ENCODE assay signal across 9 mouse cellular contexts in genomic region chr8:84182833-84183232, GRCm38 (mm10). TPM values are rescaled to one million over a fixed set of nuclear protein-coding genes. Genes with fewer than 3 reads are reported as not detected.
A peak's percentile ranks its signal among the peaks of the same experiment; 100 is the strongest.
DNase-seq lines count a peak whose midpoint lies in the region; ATAC-seq and TF ChIP-seq lines count a peak whose summit lies in the region.
"Had no signal": no experiment of that assay in that cellular context is flagged by ENCODE, and none has a peak within 500 bp of the region (broad histone marks: within the 10 kb centered on the region; RNA-seq: fewer than 3 reads in every experiment).

No protein-coding gene starts in this region.

- peak overlapping the region; percentile 79 for H3K4me3 ChIP-seq in heart, embryonic 11.5 days (ENCODE audit: low read depth, low read length)
- H3K4me3 ChIP-seq in E14TG2a.4 (replicated peaks; ENCODE audit: low read length): peak overlapping the region; percentile 85
- peak overlapping the region; percentile 78 for H3K4me3 ChIP-seq in forebrain, embryonic 15.5 days
- 0 out of 2 replicates have a peak overlapping the region, but pooled peaks have one; percentile 60 for H3K4me3 ChIP-seq in liver, embryonic 15.5 days (replicated peaks)

- peak overlapping the region; percentile 98 for H3K9ac ChIP-seq in heart, embryonic 11.5 days (ENCODE audit: low read depth, low read length)
- peak overlapping the region; percentile 98 for H3K9ac ChIP-seq in forebrain, embryonic 15.5 days (replicated peaks)
- peak overlapping the region; percentile 52; the same call in 1 of the 2 replicates for H3K9ac ChIP-seq in liver, embryonic 15.5 days

- peaks cover 49% of the 10 kb centered on the region for H3K4me1 ChIP-seq in heart, embryonic 11.5 days (ENCODE audit: control insufficient read depth, insufficient read depth, low read length)
- H3K4me1 ChIP-seq in E14TG2a.4 (replicated peaks; ENCODE audit: low read depth, low read length): peaks cover 79% of the 10 kb centered on the region
- H3K4me1 ChIP-seq in forebrain, embryonic 15.5 days: peaks cover 61% of the 10 kb centered on the region
- peaks cover 45% of the 10 kb centered on the region for H3K4me1 ChIP-seq in liver, embryonic 15.5 days (replicated peaks)

- DNase-seq in heart, postnatal 4 days: no peak
- no peak for DNase-seq in right cerebral cortex, postnatal 10 days (ENCODE audit: low spot score in 2 of 2)
- DNase-seq in urinary bladder, postnatal 4 days (ENCODE audit: low spot score in 2 of 2): no peak
- DNase-seq in kidney, adult 11 months: no peak
- DNase-seq: right cerebral cortex, adult 18-20 months had no signal

- peak overlapping the region; percentile 90 for H3K4me2 ChIP-seq in heart, embryonic 11.5 days
- H3K4me2 ChIP-seq in forebrain, embryonic 15.5 days (replicated peaks): peak overlapping the region; percentile 82
- H3K4me2 ChIP-seq in liver, embryonic 15.5 days: peak overlapping the region; percentile 81

- 52% methylated on average over 4 of the region's 4 CpGs for WGBS in heart, embryonic 11.5 days (ENCODE audit: insufficient replicate concordance)
- 38% methylated on average over 4 of the region's 4 CpGs for WGBS in forebrain, embryonic 15.5 days
- WGBS in liver, embryonic 15.5 days (ENCODE audit: insufficient replicate concordance): 48% methylated on average over 4 of the region's 4 CpGs

- no peak for ATAC-seq in heart, embryonic 11.5 days (replicated peaks; ENCODE audit: insufficient number of reproducible peaks, low FRiP score, low TSS enrichment)
- 0 out of 2 replicates have a peak, but pooled peaks have one; percentile 4 for ATAC-seq in forebrain, embryonic 15.5 days (replicated peaks)
- no peak for ATAC-seq in liver, embryonic 15.5 days (ENCODE audit: insufficient read depth)

- H3K27ac ChIP-seq in heart, embryonic 11.5 days (ENCODE audit: low read depth, low read length): 0 out of 2 replicates have a peak overlapping the region, but pooled peaks have one; percentile 85
- H3K27ac ChIP-seq in forebrain, embryonic 15.5 days (replicated peaks): peak overlapping the region; percentile 96
- no peak overlapping the region for H3K27ac ChIP-seq in liver, embryonic 15.5 days (replicated peaks)

- H3K9me3 ChIP-seq in heart, embryonic 11.5 days (replicated peaks; ENCODE audit: control insufficient read depth, low read length): no peaks in the 10 kb centered on the region
- no peaks in the 10 kb centered on the region for H3K9me3 ChIP-seq in E14TG2a.4 (ENCODE audit: low read length)
- no peaks in the 10 kb centered on the region for H3K9me3 ChIP-seq in forebrain, embryonic 15.5 days
- no peaks in the 10 kb centered on the region for H3K9me3 ChIP-seq in liver, embryonic 15.5 days (replicated peaks)

- 0 out of 2 replicates have a peak, but pooled peaks cover under 1% of the 10 kb centered on the region for H3K36me3 ChIP-seq in heart, embryonic 11.5 days (ENCODE audit: control insufficient read depth, insufficient read depth, low read length)
- H3K36me3 ChIP-seq in E14TG2a.4 (ENCODE audit: insufficient read depth, low read length): peaks cover 26% of the 10 kb centered on the region
- H3K36me3 ChIP-seq in forebrain, embryonic 15.5 days: no peaks in the 10 kb centered on the region
- no peaks in the 10 kb centered on the region for H3K36me3 ChIP-seq in liver, embryonic 15.5 days (replicated peaks)

- no peak for TF ChIP-seq CTCF in E14TG2a.4 (conservative IDR thresholded peaks at IDR 0.05; ENCODE audit: low read length)

- peaks cover 6% of the 10 kb centered on the region; the same call in 1 of the 2 replicates for H3K27me3 ChIP-seq in heart, embryonic 11.5 days (ENCODE audit: control insufficient read depth, insufficient read depth, low read length)
- no peaks in the 10 kb centered on the region for H3K27me3 ChIP-seq in E14TG2a.4 (ENCODE audit: insufficient read depth, low read length)
- H3K27me3 ChIP-seq in forebrain, embryonic 15.5 days: no peaks in the 10 kb centered on the region; the same call in 1 of the 2 replicates
- H3K27me3 ChIP-seq in liver, embryonic 15.5 days: peaks cover 45% of the 10 kb centered on the region

RNA-seq across cellular contexts. Expression of gene Nanos3, which starts 2.2 kb away (rescaled TPM):
- 1.4 and 2.8 TPM in 2 replicates for polyA plus RNA-seq in heart, embryonic 11.5 days (2014; fragmentation: Nextera tagmentation; extraction: Ambion mirVana)
- total RNA-seq in heart, postnatal 4 days (2021): 1 to 10 TPM; 3.6 to 4.3 TPM
- polyA plus RNA-seq in forebrain, embryonic 15.5 days (2015; fragmentation: Nextera tagmentation; extraction: Ambion mirVana): 6.2 and 7.1 TPM in 2 replicates
- polyA plus RNA-seq in liver, embryonic 15.5 days (2015; fragmentation: Nextera tagmentation; extraction: Ambion mirVana): 0.31 TPM in 2 replicates

RNA-seq across cellular contexts. Expression of gene 4930432K21Rik, which starts 35.0 kb away (rescaled TPM):
- polyA plus RNA-seq in heart, embryonic 11.5 days (2014; fragmentation: Nextera tagmentation; extraction: Ambion mirVana): 0.44 and 0.59 TPM in 2 replicates
- under 1 TPM; 0.38 to 0.60 TPM for total RNA-seq in heart, postnatal 4 days (2021)
- 2.4 and 2.7 TPM in 2 replicates for polyA plus RNA-seq in forebrain, embryonic 15.5 days (2015; fragmentation: Nextera tagmentation; extraction: Ambion mirVana)
- polyA plus RNA-seq in liver, embryonic 15.5 days (2015; fragmentation: Nextera tagmentation; extraction: Ambion mirVana): 0.25 and 0.41 TPM in 2 replicates

RNA-seq across cellular contexts. Expression of gene Cc2d1a, which starts 35.1 kb away (rescaled TPM):
- 11.1 and 12.6 TPM in 2 replicates for polyA plus RNA-seq in heart, embryonic 11.5 days (2014; fragmentation: Nextera tagmentation; extraction: Ambion mirVana)
- 10 to 100 TPM; 12.6 to 15.6 TPM for total RNA-seq in heart, postnatal 4 days (2021)
- polyA plus RNA-seq in forebrain, embryonic 15.5 days (2015; fragmentation: Nextera tagmentation; extraction: Ambion mirVana): 32.4 and 34.8 TPM in 2 replicates
- 5.4 and 5.5 TPM in 2 replicates for polyA plus RNA-seq in liver, embryonic 15.5 days (2015; fragmentation: Nextera tagmentation; extraction: Ambion mirVana)

RNA-seq across cellular contexts. Expression of gene Zswim4, which starts 54.0 kb away (rescaled TPM):
- polyA plus RNA-seq in heart, embryonic 11.5 days (2014; fragmentation: Nextera tagmentation; extraction: Ambion mirVana): 6.3 and 7.8 TPM in 2 replicates
- total RNA-seq in heart, postnatal 4 days (2021): 10 to 100 TPM; 12.8 to 13.8 TPM
- polyA plus RNA-seq in forebrain, embryonic 15.5 days (2015; fragmentation: Nextera tagmentation; extraction: Ambion mirVana): 41.1 and 42.8 TPM in 2 replicates
- 2.0 and 2.5 TPM in 2 replicates for polyA plus RNA-seq in liver, embryonic 15.5 days (2015; fragmentation: Nextera tagmentation; extraction: Ambion mirVana)

RNA-seq across cellular contexts. Expression of gene Podnl1, which starts 57.0 kb away (rescaled TPM):
- polyA plus RNA-seq in heart, embryonic 11.5 days (2014; fragmentation: Nextera tagmentation; extraction: Ambion mirVana): 0.14 TPM in 1 of 2 replicates, not detected in the other
- total RNA-seq in heart, postnatal 4 days (2021): not detected
- polyA plus RNA-seq in forebrain, embryonic 15.5 days (2015; fragmentation: Nextera tagmentation; extraction: Ambion mirVana): 0.32 TPM in 2 replicates
- polyA plus RNA-seq in liver, embryonic 15.5 days (2015; fragmentation: Nextera tagmentation; extraction: Ambion mirVana): not detected in 2 replicates
